Mouse (Mus musculus): ENCODE measurements around the gene Dok5. TPM values are rescaled to one million over a fixed set of nuclear protein-coding genes. Genes with fewer than 3 reads are reported as not detected.

Dok5 gene
- polyA plus RNA-seq (2012): not detected in 2 replicates

DNA sequence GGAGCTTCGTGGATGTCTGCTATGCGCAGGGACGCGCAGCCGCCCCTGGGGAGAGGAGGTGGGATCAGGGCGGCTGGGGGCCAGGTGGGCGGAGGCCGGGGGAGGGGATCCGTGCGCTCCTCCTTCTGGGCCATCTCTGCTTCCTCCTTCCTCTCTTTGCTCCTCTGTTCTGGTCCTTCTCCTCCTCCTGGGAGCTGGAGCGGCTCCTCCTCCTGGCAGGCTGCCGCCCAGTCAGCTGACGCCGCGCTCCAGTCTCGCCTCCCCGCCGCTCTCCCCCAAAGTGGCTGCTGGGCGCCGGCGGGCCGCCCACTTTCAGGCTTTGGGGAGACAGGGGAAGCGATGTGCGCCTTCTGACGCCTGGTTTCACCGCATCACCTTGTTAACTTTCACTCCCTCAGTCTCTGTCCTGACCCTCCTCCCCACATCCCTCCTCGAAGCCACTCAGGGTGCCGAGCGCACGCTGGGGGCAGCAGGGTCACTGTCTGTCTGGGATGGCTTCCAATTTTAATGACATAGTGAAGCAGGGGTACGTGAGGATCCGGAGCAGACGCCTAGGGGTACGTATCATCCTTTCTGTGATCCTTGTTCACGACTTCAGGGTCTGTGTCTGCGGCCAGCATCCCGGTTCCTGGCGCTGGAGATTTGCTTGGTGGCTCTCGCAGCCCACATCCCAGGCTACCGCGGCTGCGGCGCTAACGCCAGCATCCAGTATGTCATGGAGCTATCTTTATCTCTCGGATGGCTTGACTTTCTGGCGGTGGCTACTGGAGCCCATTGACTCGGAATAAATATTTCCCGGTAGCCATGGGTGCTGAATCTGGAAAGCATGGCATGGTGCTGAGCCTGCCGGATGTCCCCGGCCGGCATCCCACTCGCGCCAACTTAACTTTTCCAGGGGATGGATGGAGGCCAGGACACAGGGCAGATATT lies at the start of gene Dok5:
Gene Dok5 (plus strand): TSS at position 176 of the 930 bp plus-strand sequence.

Other genes with a start within 250 kb of the Dok5 start
- 5.0 and 9.5 TPM in 2 replicates for gene Pfdn4, start 235.4 kb upstream of the Dok5 start, polyA plus RNA-seq (2012)
- gene Cyp24a1, start 234.7 kb upstream of the Dok5 start, polyA plus RNA-seq (2012): not detected in 2 replicates
- not detected in 2 replicates for gene 4930470P17Rik, start 129.8 kb upstream of the Dok5 start, polyA plus RNA-seq (2012)

All from megakaryocyte-erythroid progenitor cell, adult 5 weeks (primary cell).